Comparison of ENCODE assay signal across 8 mouse cellular contexts in genomic region chr3:87982836-87983601, GRCm38 (mm10). TPM values are rescaled to one million over a fixed set of nuclear protein-coding genes. Genes with fewer than 3 reads are reported as not detected.
DNase-seq lines count a peak whose midpoint lies in the region; ATAC-seq and TF ChIP-seq lines count a peak whose summit lies in the region.

No protein-coding gene starts in this region.

- H3K4me2 ChIP-seq in lung, embryonic 14.5 days, result peak overlapping the region; percentile 52
- H3K4me2 ChIP-seq in stomach, embryonic 14.5 days (replicated peaks; ENCODE audit: low read depth, low read length), result peak overlapping the region; percentile 32

- TF ChIP-seq CTCF in bone marrow macrophage, adult 2 months (IDR thresholded peaks at IDR 0.05; ENCODE audit: low read depth, low read length), result no peak
- TF ChIP-seq CTCF in lung, embryonic 14.5 days (IDR thresholded peaks at IDR 0.05; ENCODE audit: low read depth), result no peak

- no peak for TF ChIP-seq POLR2A in bone marrow macrophage, adult 2 months (IDR thresholded peaks at IDR 0.05; ENCODE audit: borderline replicate concordance, low read depth, low read length)

- no peaks in the 10 kb centered on the region for H3K9me3 ChIP-seq in lung, embryonic 14.5 days (ENCODE audit: low read depth, low read length)
- no peaks in the 10 kb centered on the region for H3K9me3 ChIP-seq in stomach, embryonic 14.5 days (ENCODE audit: control insufficient read depth, low read depth, low read length)

- no peak overlapping the region for H3K4me3 ChIP-seq in bone marrow macrophage, adult 2 months (ENCODE audit: insufficient read depth, low read length)
- peak overlapping the region; percentile 7; the same call in 1 of the 2 replicates for H3K4me3 ChIP-seq in lung, embryonic 14.5 days (ENCODE audit: low read depth, low read length)
- H3K4me3 ChIP-seq in stomach, embryonic 14.5 days (ENCODE audit: low read depth, low read length), result no peak overlapping the region

- peak overlapping the region; percentile 52 for H3K9ac ChIP-seq in lung, embryonic 14.5 days
- H3K9ac ChIP-seq in stomach, embryonic 14.5 days (replicated peaks; ENCODE audit: low read depth, low read length), result 0 out of 2 replicates have a peak overlapping the region, but pooled peaks have one; percentile 0

- peak overlapping the region; percentile 37; the same call in 1 of the 2 replicates for H3K27ac ChIP-seq in bone marrow macrophage, adult 2 months (ENCODE audit: insufficient read depth, low read depth, low read length)
- peak overlapping the region; percentile 99 for H3K27ac ChIP-seq in lung, embryonic 14.5 days (ENCODE audit: low read depth)
- H3K27ac ChIP-seq in stomach, embryonic 14.5 days (ENCODE audit: low read length), result peak overlapping the region; percentile 94

- 4% methylated on average over 13 of the region's 13 CpGs for WGBS in lung, embryonic 14.5 days
- WGBS in stomach, embryonic 14.5 days, result 2% methylated on average over 13 of the region's 13 CpGs

- H3K27me3 ChIP-seq in lung, embryonic 14.5 days (ENCODE audit: insufficient read depth, low read length), result no peaks in the 10 kb centered on the region
- no peaks in the 10 kb centered on the region for H3K27me3 ChIP-seq in stomach, embryonic 14.5 days (ENCODE audit: control insufficient read depth, insufficient read depth, low read length)

- ATAC-seq in lung, embryonic 14.5 days (ENCODE audit: insufficient read depth), result peak; percentile 83
- peak; percentile 59; the same call in 1 of the 2 replicates for ATAC-seq in stomach, embryonic 14.5 days (ENCODE audit: insufficient number of reproducible peaks, insufficient read depth, low FRiP score, low read depth)
- ATAC-seq in erythroblast, adult 5-6 weeks (replicated peaks; ENCODE audit: low FRiP score, poor library complexity, severe bottlenecking), result no peak
- ATAC-seq in inflammation-experienced regulatory T-cells, adult 6 months, result no peak

- H3K4me1 ChIP-seq in bone marrow macrophage, adult 2 months (ENCODE audit: control insufficient read depth, insufficient read depth, low read length), result peaks cover 44% of the 10 kb centered on the region
- H3K4me1 ChIP-seq in lung, embryonic 14.5 days (ENCODE audit: insufficient read depth), result peaks cover 48% of the 10 kb centered on the region
- H3K4me1 ChIP-seq in stomach, embryonic 14.5 days (ENCODE audit: control insufficient read depth, insufficient read depth, low read length), result peaks cover 53% of the 10 kb centered on the region

- H3K36me3 ChIP-seq in lung, embryonic 14.5 days (ENCODE audit: insufficient read depth), result no peaks in the 10 kb centered on the region
- H3K36me3 ChIP-seq in stomach, embryonic 14.5 days (ENCODE audit: control insufficient read depth, insufficient read depth, low read length), result no peaks in the 10 kb centered on the region

- peak; percentile 44 for DNase-seq in 3T3-L1 (ENCODE audit: low read depth, low spot score)
- DNase-seq in heart, adult 18-20 months, result peak; percentile 55 to 87
- peak; percentile 45 for DNase-seq in kidney, adult 18-20 months
- peak; percentile 90 for DNase-seq in lung, embryonic 14.5 days

RNA-seq across cellular contexts. Expression of gene Nes, which starts 12.1 kb away (rescaled TPM):
- 1.4 and 1.7 TPM in 2 replicates for polyA plus RNA-seq in bone marrow macrophage, adult 2 months (2012; ENCODE audit: insufficient read depth, insufficient read length, missing spikeins)
- total RNA-seq in heart, adult 18-20 months (2021), result 10 to 100 TPM; 12.5 to 24.8 TPM
- 24.6 and 27.1 TPM in 2 replicates for polyA plus RNA-seq in lung, embryonic 14.5 days (2014; fragmentation: Nextera tagmentation; extraction: Ambion mirVana)
- polyA plus RNA-seq in stomach, embryonic 14.5 days (2014; fragmentation: Nextera tagmentation; extraction: Ambion mirVana), result 10.5 and 10.6 TPM in 2 replicates
- total RNA-seq in erythroblast, adult 5-6 weeks (2015; ENCODE audit: low replicate concordance), result not detected in 2 replicates
- 0.42 TPM in 1 of 2 replicates, not detected in the other for total RNA-seq in erythroblast, adult 5-6 weeks (2017; ENCODE audit: low replicate concordance)
- polyA plus RNA-seq in inflammation-experienced regulatory T-cells, adult 6 months (2017; shearing (Covaris generic)), result not detected

RNA-seq across cellular contexts. Expression of gene Bcan, which starts 17.0 kb away (rescaled TPM):
- not detected in 2 replicates for polyA plus RNA-seq in bone marrow macrophage, adult 2 months (2012; ENCODE audit: insufficient read depth, insufficient read length, missing spikeins)
- total RNA-seq in heart, adult 18-20 months (2021), result under 1 TPM in 1 of 2 experiments, not detected in 1; 0.32 TPM
- not detected in 2 replicates for polyA plus RNA-seq in lung, embryonic 14.5 days (2014; fragmentation: Nextera tagmentation; extraction: Ambion mirVana)
- polyA plus RNA-seq in stomach, embryonic 14.5 days (2014; fragmentation: Nextera tagmentation; extraction: Ambion mirVana), result 0.10 and 0.27 TPM in 2 replicates
- not detected in 2 replicates for total RNA-seq in erythroblast, adult 5-6 weeks (2015; ENCODE audit: low replicate concordance)
- not detected in 2 replicates for total RNA-seq in erythroblast, adult 5-6 weeks (2017; ENCODE audit: low replicate concordance)
- not detected for polyA plus RNA-seq in inflammation-experienced regulatory T-cells, adult 6 months (2017; shearing (Covaris generic))

RNA-seq across cellular contexts. Expression of gene Crabp2, which starts 34.6 kb away (rescaled TPM):
- not detected in 2 replicates for polyA plus RNA-seq in bone marrow macrophage, adult 2 months (2012; ENCODE audit: insufficient read depth, insufficient read length, missing spikeins)
- not detected for total RNA-seq in heart, adult 18-20 months (2021)
- 7.7 and 10.3 TPM in 2 replicates for polyA plus RNA-seq in lung, embryonic 14.5 days (2014; fragmentation: Nextera tagmentation; extraction: Ambion mirVana)
- 30.7 and 44.1 TPM in 2 replicates for polyA plus RNA-seq in stomach, embryonic 14.5 days (2014; fragmentation: Nextera tagmentation; extraction: Ambion mirVana)
- not detected in 2 replicates for total RNA-seq in erythroblast, adult 5-6 weeks (2015; ENCODE audit: low replicate concordance)
- total RNA-seq in erythroblast, adult 5-6 weeks (2017; ENCODE audit: low replicate concordance), result not detected in 2 replicates
- not detected for polyA plus RNA-seq in inflammation-experienced regulatory T-cells, adult 6 months (2017; shearing (Covaris generic))

RNA-seq across cellular contexts. Expression of gene Hapln2, which starts 44.4 kb away (rescaled TPM):
- polyA plus RNA-seq in bone marrow macrophage, adult 2 months (2012; ENCODE audit: insufficient read depth, insufficient read length, missing spikeins), result not detected in 2 replicates
- total RNA-seq in heart, adult 18-20 months (2021), result not detected
- polyA plus RNA-seq in lung, embryonic 14.5 days (2014; fragmentation: Nextera tagmentation; extraction: Ambion mirVana), result not detected in 2 replicates
- 0.26 TPM in 1 of 2 replicates, not detected in the other for polyA plus RNA-seq in stomach, embryonic 14.5 days (2014; fragmentation: Nextera tagmentation; extraction: Ambion mirVana)
- total RNA-seq in erythroblast, adult 5-6 weeks (2015; ENCODE audit: low replicate concordance), result not detected in 2 replicates
- not detected in 2 replicates for total RNA-seq in erythroblast, adult 5-6 weeks (2017; ENCODE audit: low replicate concordance)
- not detected for polyA plus RNA-seq in inflammation-experienced regulatory T-cells, adult 6 months (2017; shearing (Covaris generic))

RNA-seq across cellular contexts. Expression of gene Rrnad1, which starts 52.5 kb away (rescaled TPM):
- 17.8 and 23.3 TPM in 2 replicates for polyA plus RNA-seq in bone marrow macrophage, adult 2 months (2012; ENCODE audit: insufficient read depth, insufficient read length, missing spikeins)
- 1 to 10 TPM; 4.8 to 5.1 TPM for total RNA-seq in heart, adult 18-20 months (2021)
- polyA plus RNA-seq in lung, embryonic 14.5 days (2014; fragmentation: Nextera tagmentation; extraction: Ambion mirVana), result 16.4 and 19.6 TPM in 2 replicates
- 17.9 and 20.0 TPM in 2 replicates for polyA plus RNA-seq in stomach, embryonic 14.5 days (2014; fragmentation: Nextera tagmentation; extraction: Ambion mirVana)
- 0.58 and 1.7 TPM in 2 replicates for total RNA-seq in erythroblast, adult 5-6 weeks (2015; ENCODE audit: low replicate concordance)
- total RNA-seq in erythroblast, adult 5-6 weeks (2017; ENCODE audit: low replicate concordance), result 2.4 and 3.2 TPM in 2 replicates
- 10 to 100 TPM; 19.5 to 30.1 (median 28.6) TPM for polyA plus RNA-seq in inflammation-experienced regulatory T-cells, adult 6 months (2017; shearing (Covaris generic))

Comparison
In these comparisons a context has a peak if more than half of its experiments do, and no peak if none do; other contexts are left out.
1. H3K27ac ChIP-seq: peak in every context shown above with its lines; median percentile 99 in lung, embryonic 14.5 days; 94 in stomach, embryonic 14.5 days; 37 in bone marrow macrophage, adult 2 months.
2. ATAC-seq: peak in lung, embryonic 14.5 days (single experiment) and stomach, embryonic 14.5 days (single experiment); none in erythroblast, adult 5-6 weeks (single experiment) and inflammation-experienced regulatory T-cells, adult 6 months (single experiment).
3. Peak in every context shown above with its lines, with median percentiles within 50 percentile points of each other: DNase-seq.